Mouse (Mus musculus): ENCODE results near the gene Tgfbr2.
"Not testable (repeated sequence)": the region's sequence is repeated elsewhere in the genome, so short reads cannot be mapped to it uniquely, and the experiment has no call there.

The Tgfbr2 gene

DNA sequence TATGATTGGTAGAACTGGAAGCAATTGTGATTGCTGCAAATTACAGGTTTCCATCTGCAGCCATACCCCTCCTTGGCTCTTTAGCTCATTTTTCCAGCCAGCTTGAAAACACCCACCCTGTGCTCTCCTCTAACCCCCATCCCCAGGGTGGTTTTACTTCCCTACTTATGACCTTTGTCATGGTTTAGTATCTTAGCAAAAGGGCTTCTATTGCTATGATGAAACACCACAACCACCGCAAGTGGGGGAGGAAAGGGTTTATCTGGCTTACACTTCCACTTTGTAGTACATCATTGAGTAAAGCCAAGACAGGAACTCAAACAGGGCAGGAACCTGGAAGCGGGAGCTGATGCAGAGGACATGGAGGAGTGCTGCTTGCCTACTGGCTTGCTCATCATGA, 97.7 kb downstream of the Tgfbr2 start:
- DNase-seq (ENCODE audit: low read depth, low spot score): no peak

GRCm38 (mm10) chr9:116076946-116077345, 98.2 kb downstream of the Tgfbr2 start:
- no peak for DNase-seq (ENCODE audit: low read depth, low spot score)

DNA sequence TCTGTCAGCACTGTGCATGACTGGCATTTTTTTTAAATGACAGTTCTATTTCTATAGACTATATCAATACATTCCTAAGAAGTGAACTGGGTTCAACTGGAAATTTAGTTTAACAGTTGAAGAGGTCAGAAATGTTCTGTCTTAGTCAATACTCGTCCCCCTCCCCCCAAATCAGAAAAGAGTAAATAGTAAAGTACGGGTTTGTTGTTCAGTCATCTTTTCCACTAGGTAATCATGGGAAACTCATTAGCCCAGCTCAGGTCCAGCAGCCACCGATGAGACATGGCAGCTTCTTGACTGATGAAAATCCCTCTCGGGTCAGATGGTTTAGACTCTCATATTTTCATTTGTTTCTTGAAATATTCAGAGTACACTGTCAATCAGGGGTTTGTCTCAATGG, 99.0 kb downstream of the Tgfbr2 start:
- no peak for DNase-seq (ENCODE audit: low read depth, low spot score)

GRCm38 (mm10) chr9:116071561-116071960, 103.6 kb downstream of the Tgfbr2 start:
- not testable (repeated sequence) for DNase-seq (ENCODE audit: low read depth, low spot score)

DNA sequence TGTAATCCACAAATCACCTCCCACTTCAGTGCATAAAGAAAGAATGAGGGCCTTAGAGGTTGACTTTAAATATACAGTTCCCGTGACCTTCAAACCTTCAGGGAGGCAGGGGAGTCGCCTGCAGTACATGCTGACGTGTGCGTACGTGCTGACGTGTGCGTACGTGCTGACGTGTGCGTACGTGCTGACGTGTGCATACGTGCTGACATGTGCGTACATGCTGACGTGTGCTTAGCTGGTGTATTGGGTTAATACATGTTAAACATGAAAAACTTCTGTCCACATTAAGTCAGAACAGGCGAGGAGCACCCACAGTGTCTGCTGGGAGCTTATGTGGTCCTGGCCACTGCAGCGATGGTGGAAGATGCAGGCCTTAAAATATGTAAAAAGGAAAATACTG, 110.4 kb downstream of the Tgfbr2 start:
- no peak for DNase-seq (ENCODE audit: low read depth, low spot score)

DNA sequence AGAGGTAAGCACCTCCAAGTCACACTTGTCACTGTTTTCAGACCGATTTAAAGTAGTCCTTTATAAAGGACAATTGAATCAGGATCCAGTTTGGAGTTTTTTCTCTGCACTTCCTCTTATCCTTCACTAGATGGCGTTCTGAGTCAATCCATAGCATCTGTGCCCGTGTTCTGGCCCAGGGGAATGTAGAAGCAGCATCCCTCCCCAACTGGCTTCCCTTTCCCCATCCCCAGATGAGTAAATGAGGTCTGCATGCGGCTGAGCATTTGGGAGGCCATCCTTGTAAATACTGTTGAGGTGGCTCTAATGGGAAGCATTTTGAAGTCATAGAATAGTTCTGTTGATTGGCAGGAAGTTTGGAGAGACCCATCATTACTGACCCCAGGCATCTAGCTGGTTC, 114.5 kb downstream of the Tgfbr2 start:
- peak; percentile 58 for DNase-seq (ENCODE audit: low read depth, low spot score)

DNA sequence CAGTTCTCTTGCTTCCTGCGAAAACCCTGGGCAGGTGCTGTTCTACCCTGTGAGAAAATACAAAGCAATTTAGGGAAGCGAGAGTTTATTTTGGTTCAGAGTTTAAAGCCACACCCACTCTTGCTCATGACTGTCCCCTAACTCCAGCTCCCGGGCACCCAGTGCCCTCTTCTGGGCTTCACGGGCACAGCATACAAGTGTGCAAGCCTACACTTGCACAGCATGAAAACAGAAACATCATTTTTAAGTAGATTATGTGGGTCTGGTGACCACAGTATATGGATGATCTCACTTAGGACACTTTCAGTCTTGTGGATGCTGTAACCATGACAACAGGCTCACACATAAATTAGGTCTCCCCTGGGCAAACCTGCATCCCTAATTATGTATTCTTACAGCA, 116.0 kb downstream of the Tgfbr2 start:
- no peak for DNase-seq (ENCODE audit: low read depth, low spot score)

GRCm38 (mm10) chr9:116058475-116058874, 116.7 kb downstream of the Tgfbr2 start:
- no peak for DNase-seq (ENCODE audit: low read depth, low spot score)

GRCm38 (mm10) chr9:116053976-116054375, 121.2 kb downstream of the Tgfbr2 start:
- no peak for DNase-seq (ENCODE audit: low read depth, low spot score)

DNA sequence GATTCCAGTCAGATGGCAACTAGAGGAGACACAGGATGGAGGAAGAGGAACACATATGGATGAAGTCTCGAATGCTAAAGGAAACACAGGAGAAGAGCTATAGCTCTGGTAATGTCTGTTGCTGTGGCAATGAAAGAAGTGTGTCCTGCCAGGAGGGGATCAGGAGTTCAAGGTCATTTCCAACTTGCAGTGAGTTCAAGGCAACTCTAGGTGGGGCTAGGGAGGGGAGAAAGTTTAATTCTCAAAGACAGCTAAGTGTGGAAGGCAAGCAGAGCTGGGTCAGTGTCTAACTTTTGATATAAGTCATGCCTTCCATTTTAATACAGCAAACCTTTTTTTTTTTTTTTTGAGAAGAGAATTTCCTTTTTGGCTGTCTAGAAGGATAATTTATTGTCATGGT, 125.2 kb downstream of the Tgfbr2 start:
- DNase-seq (ENCODE audit: low read depth, low spot score): peak; percentile 58

DNA sequence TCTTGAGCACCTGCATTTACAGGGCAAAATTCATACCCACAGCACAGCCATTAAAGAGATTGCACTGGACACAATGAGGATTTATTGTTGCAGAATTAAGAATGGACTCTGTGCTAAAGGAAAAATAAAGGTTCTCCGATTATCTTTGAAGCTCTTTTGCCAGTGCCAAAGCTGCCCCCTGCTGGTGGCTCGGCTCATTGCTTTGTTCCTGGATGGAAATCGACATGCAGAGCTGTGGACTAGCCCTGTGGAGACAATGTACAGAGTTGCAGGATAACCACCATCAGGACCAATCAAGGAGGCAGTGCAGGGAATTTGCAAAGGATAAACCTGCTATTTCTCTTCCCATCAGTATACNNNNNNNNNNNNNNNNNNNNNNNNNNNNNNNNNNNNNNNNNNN, 133.4 kb downstream of the Tgfbr2 start:
- peak; percentile 73 for DNase-seq (ENCODE audit: low read depth, low spot score)

DNA sequence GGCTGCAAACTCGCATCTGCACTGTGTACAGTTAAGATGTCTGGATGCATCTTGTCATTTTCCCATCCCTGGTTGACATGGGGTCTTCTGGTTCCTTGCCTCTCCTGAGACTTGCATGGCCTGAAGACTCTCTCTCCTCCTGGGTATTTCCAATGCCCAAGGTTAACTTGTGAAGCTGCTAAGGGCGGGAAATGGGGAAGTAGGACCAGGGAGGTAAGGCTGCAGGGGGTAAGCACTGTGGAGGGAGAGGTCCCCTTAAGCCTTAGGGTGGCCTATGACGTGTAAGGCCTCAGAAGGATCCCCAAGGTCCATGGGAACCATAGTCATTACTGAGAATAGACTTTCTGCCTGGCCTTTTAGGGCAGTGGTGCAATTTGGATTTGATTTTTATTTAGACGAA, 133.8 kb downstream of the Tgfbr2 start:
- no peak for DNase-seq (ENCODE audit: low read depth, low spot score)

DNA sequence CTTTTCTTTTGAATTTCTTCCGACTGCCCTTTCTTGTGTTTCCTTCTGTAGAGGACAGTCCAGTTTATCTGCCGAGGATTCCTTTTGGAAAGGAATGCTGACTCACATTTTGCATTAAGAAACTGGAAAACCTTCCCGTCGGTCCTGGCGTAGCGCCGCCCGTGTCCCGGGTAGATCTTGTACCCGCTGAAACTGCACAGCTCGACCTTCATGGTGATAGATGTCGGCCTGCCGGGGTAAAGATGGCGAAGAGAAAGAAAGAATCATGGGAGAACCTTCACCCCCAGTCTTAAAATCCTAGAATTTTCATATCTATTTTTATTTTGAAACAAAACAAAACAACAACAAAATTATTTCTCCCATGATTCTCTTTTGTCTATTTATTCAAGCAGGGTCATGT, 134.3 kb downstream of the Tgfbr2 start:
- not testable (repeated sequence) for DNase-seq (ENCODE audit: low read depth, low spot score)

- no peak for DNase-seq (ENCODE audit: low read depth, low spot score)
Observed at GRCm38 (mm10) chr9:116039981-116040380, 135.2 kb downstream of the Tgfbr2 start.

GRCm38 (mm10) chr9:116038275-116038674, 136.9 kb downstream of the Tgfbr2 start:
- DNase-seq (ENCODE audit: low read depth, low spot score): no peak

Measured in ZHBTc4 (cell line).